Mouse (Mus musculus): ENCODE results near the gene Sec14l3. TPM values are rescaled to one million over a fixed set of nuclear protein-coding genes. Genes with fewer than 3 reads are reported as not detected.
A peak's percentile ranks its signal among the peaks of the same experiment; 100 is the strongest.

Sec14l3 gene
- polyA plus RNA-seq, 1 experiment from 2014 or later: not detected

- ATAC-seq (ENCODE audit: insufficient number of reproducible peaks, low FRiP score, low TSS enrichment, low read depth): no peak
- Histone ChIP-seq H3K4me2 (no peak overlapping the region), H3K9me3 (no peaks in the 10 kb centered on the region), H3K27ac (no peak overlapping the region), H3K36me3 (no peaks in the 10 kb centered on the region), H3K4me1 (no peaks in the 10 kb centered on the region), H3K27me3 (no peaks in the 10 kb centered on the region; the same call in 1 of the 2 replicates), H3K9ac (no peak overlapping the region), H3K4me3 (no peak overlapping the region)
- 80% methylated on average over 4 of the region's 4 CpGs for WGBS
Observed at GRCm38 (mm10) chr11:4062523-4062922, 2.1 kb upstream of the Sec14l3 start.

- ATAC-seq (ENCODE audit: insufficient number of reproducible peaks, low FRiP score, low TSS enrichment, low read depth): no peak
- Histone ChIP-seq H3K4me3 (no peak overlapping the region), H3K9ac (no peak overlapping the region), H3K27me3 (no peaks in the 10 kb centered on the region; the same call in 1 of the 2 replicates), H3K27ac (no peak overlapping the region), H3K4me1 (no peaks in the 10 kb centered on the region), H3K36me3 (no peaks in the 10 kb centered on the region), H3K9me3 (no peaks in the 10 kb centered on the region), H3K4me2 (no peak overlapping the region)
- WGBS: 26% methylated on average over 6 of the region's 6 CpGs
Observed at GRCm38 (mm10) chr11:4062981-4063380, 1.7 kb upstream of the Sec14l3 start.

- no peak overlapping the region for H3K4me3 ChIP-seq
- H3K9me3 ChIP-seq: no peaks in the 10 kb centered on the region
- no peak overlapping the region for H3K27ac ChIP-seq
- 80% methylated on average over 1 of the region's 1 CpGs for WGBS
- ATAC-seq (ENCODE audit: insufficient number of reproducible peaks, low FRiP score, low TSS enrichment, low read depth): no peak
- H3K4me1 ChIP-seq: no peaks in the 10 kb centered on the region
- H3K27me3 ChIP-seq: no peaks in the 10 kb centered on the region; the same call in 1 of the 2 replicates
- H3K4me2 ChIP-seq: no peak overlapping the region
- H3K9ac ChIP-seq: no peak overlapping the region
- H3K36me3 ChIP-seq: no peaks in the 10 kb centered on the region
Observed at GRCm38 (mm10) chr11:4069664-4070063, 5.0 kb downstream of the Sec14l3 start.

GRCm38 (mm10) chr11:4076633-4077032 is 12.0 kb downstream of the Sec14l3 start:
- 12% methylated on average over 8 of the region's 8 CpGs for WGBS
- no peak for ATAC-seq (ENCODE audit: insufficient number of reproducible peaks, low FRiP score, low TSS enrichment, low read depth)
- Histone ChIP-seq H3K27ac (no peak overlapping the region), H3K36me3 (no peaks in the 10 kb centered on the region), H3K4me3 (no peak overlapping the region), H3K9me3 (no peaks in the 10 kb centered on the region), H3K27me3 (no peaks in the 10 kb centered on the region; the same call in 1 of the 2 replicates), H3K4me1 (no peaks in the 10 kb centered on the region), H3K4me2 (no peak overlapping the region), H3K9ac (no peak overlapping the region)

- H3K4me3 ChIP-seq: no peak overlapping the region
- no peaks in the 10 kb centered on the region for H3K36me3 ChIP-seq
- H3K4me1 ChIP-seq: no peaks in the 10 kb centered on the region
- H3K4me2 ChIP-seq: no peak overlapping the region
- WGBS: 80% methylated on average over 7 of the region's 7 CpGs
- no peaks in the 10 kb centered on the region for H3K9me3 ChIP-seq
- H3K9ac ChIP-seq: no peak overlapping the region
- no peak for ATAC-seq (ENCODE audit: insufficient number of reproducible peaks, low FRiP score, low TSS enrichment, low read depth)
- H3K27ac ChIP-seq: no peak overlapping the region
- no peaks in the 10 kb centered on the region; the same call in 1 of the 2 replicates for H3K27me3 ChIP-seq
Observed at GRCm38 (mm10) chr11:4078267-4078933, 13.8 kb downstream of the Sec14l3 start.

GRCm38 (mm10) chr11:4080219-4080618 is 15.6 kb downstream of the Sec14l3 start:
- no peak overlapping the region for H3K27ac ChIP-seq
- no peak overlapping the region for H3K9ac ChIP-seq
- no peaks in the 10 kb centered on the region for H3K27me3 ChIP-seq
- H3K4me3 ChIP-seq: no peak overlapping the region
- no peaks in the 10 kb centered on the region for H3K36me3 ChIP-seq
- no peak for ATAC-seq (ENCODE audit: insufficient number of reproducible peaks, low FRiP score, low TSS enrichment, low read depth)
- 5% methylated on average over 4 of the region's 4 CpGs for WGBS
- H3K9me3 ChIP-seq: no peaks in the 10 kb centered on the region
- no peaks in the 10 kb centered on the region for H3K4me1 ChIP-seq
- no peak overlapping the region for H3K4me2 ChIP-seq

- no peaks in the 10 kb centered on the region for H3K36me3 ChIP-seq
- no peak for ATAC-seq (ENCODE audit: insufficient number of reproducible peaks, low FRiP score, low TSS enrichment, low read depth)
- 28% methylated on average over 5 of the region's 5 CpGs for WGBS
- H3K4me1 ChIP-seq: no peaks in the 10 kb centered on the region
- H3K9me3 ChIP-seq: no peaks in the 10 kb centered on the region
- H3K27me3 ChIP-seq: no peaks in the 10 kb centered on the region
- no peak overlapping the region for H3K4me2 ChIP-seq
- no peak overlapping the region for H3K4me3 ChIP-seq
- H3K9ac ChIP-seq: no peak overlapping the region
- no peak overlapping the region for H3K27ac ChIP-seq
Observed at GRCm38 (mm10) chr11:4083316-4084078, 18.9 kb downstream of the Sec14l3 start.

GRCm38 (mm10) chr11:4086246-4086645 is 21.6 kb downstream of the Sec14l3 start:
- no peak overlapping the region for H3K4me2 ChIP-seq
- 49% methylated on average over 1 of the region's 1 CpGs for WGBS
- H3K36me3 ChIP-seq: peaks cover 3% of the 10 kb centered on the region; the same call in 1 of the 2 replicates
- H3K4me1 ChIP-seq: no peaks in the 10 kb centered on the region
- H3K27ac ChIP-seq: no peak overlapping the region
- ATAC-seq (ENCODE audit: insufficient number of reproducible peaks, low FRiP score, low TSS enrichment, low read depth): no peak
- H3K9ac ChIP-seq: no peak overlapping the region
- H3K9me3 ChIP-seq: no peaks in the 10 kb centered on the region
- no peak overlapping the region for H3K4me3 ChIP-seq
- no peaks in the 10 kb centered on the region for H3K27me3 ChIP-seq

- Histone ChIP-seq H3K9me3 (no peaks in the 10 kb centered on the region), H3K36me3 (peaks cover 3% of the 10 kb centered on the region; the same call in 1 of the 2 replicates), H3K4me1 (no peaks in the 10 kb centered on the region), H3K27ac (no peak overlapping the region), H3K27me3 (no peaks in the 10 kb centered on the region), H3K4me3 (no peak overlapping the region), H3K9ac (no peak overlapping the region), H3K4me2 (no peak overlapping the region)
- 57% methylated on average over 2 of the region's 2 CpGs for WGBS
- no peak for ATAC-seq (ENCODE audit: insufficient number of reproducible peaks, low FRiP score, low TSS enrichment, low read depth)
Observed at GRCm38 (mm10) chr11:4087267-4087666, 22.6 kb downstream of the Sec14l3 start.

- H3K27ac ChIP-seq: no peak overlapping the region
- H3K9ac ChIP-seq: no peak overlapping the region
- WGBS: 84% methylated on average over 18 of the region's 18 CpGs
- H3K9me3 ChIP-seq: no peaks in the 10 kb centered on the region
- H3K4me3 ChIP-seq: no peak overlapping the region
- no peak overlapping the region for H3K4me2 ChIP-seq
- H3K27me3 ChIP-seq: no peaks in the 10 kb centered on the region
- peaks cover 3% of the 10 kb centered on the region; the same call in 1 of the 2 replicates for H3K36me3 ChIP-seq
- ATAC-seq (ENCODE audit: insufficient number of reproducible peaks, low FRiP score, low TSS enrichment, low read depth): no peak
- peaks cover 27% of the 10 kb centered on the region for H3K4me1 ChIP-seq
Observed at GRCm38 (mm10) chr11:4093459-4094377, 29.1 kb downstream of the Sec14l3 start.

- Histone ChIP-seq H3K9me3 (no peaks in the 10 kb centered on the region), H3K4me2 (peak overlapping the region; percentile 85), H3K27me3 (no peaks in the 10 kb centered on the region), H3K36me3 (peaks cover 3% of the 10 kb centered on the region; the same call in 1 of the 2 replicates), H3K4me3 (peak overlapping the region; percentile 58), H3K4me1 (peaks cover 27% of the 10 kb centered on the region), H3K9ac (peak overlapping the region; percentile 37), H3K27ac (peak overlapping the region; percentile 91)
- WGBS: 8% methylated on average over 24 of the region's 24 CpGs
- ATAC-seq (ENCODE audit: insufficient number of reproducible peaks, low FRiP score, low TSS enrichment, low read depth): no peak
Observed at GRCm38 (mm10) chr11:4094378-4095170, 29.9 kb downstream of the Sec14l3 start.
